Comparison of ENCODE assay signal across 11 mouse cellular contexts in the genomic region with DNA sequence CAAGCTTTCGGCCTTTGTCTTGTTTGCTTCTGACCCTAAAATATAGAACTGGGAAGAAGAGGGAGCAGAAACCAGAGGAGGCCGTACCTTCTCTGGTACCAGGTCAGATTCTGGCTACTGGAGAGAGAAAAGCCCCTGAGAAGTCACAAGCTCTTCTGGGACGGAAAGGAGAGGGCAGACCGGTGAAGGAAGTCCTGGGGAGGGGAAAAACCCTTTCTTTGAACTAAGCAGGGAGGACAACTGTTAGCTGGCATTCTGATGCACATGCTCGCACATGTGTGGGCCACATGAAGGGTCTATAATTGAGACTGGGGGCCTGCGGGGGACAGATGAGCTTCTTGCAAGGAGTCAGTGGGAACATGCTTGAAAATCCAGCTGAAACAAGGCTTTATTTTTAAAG.
A peak's percentile ranks its signal among the peaks of the same experiment; 100 is the strongest.
DNase-seq lines count a peak whose midpoint lies in the region; ATAC-seq and TF ChIP-seq lines count a peak whose summit lies in the region.
"Had no signal": no experiment of that assay in that cellular context is flagged by ENCODE, and none has a peak within 500 bp of the region (broad histone marks: within the 10 kb centered on the region; RNA-seq: fewer than 3 reads in every experiment).

No protein-coding gene starts in this region.

- H3K27ac ChIP-seq in heart, embryonic 10.5 days = peak overlapping the region; percentile 87
- peak overlapping the region; percentile 97 for H3K27ac ChIP-seq in lung, embryonic 15.5 days
- H3K27ac ChIP-seq in hindbrain, embryonic 16.5 days (ENCODE audit: low read depth, low read length) = 0 out of 2 replicates have a peak overlapping the region, but pooled peaks have one; percentile 7

- peak; percentile 3 for ATAC-seq in lung, embryonic 15.5 days (ENCODE audit: borderline replicate concordance, extremely low read depth, low FRiP score, low TSS enrichment)
- no peak for ATAC-seq in hindbrain, embryonic 16.5 days

- H3K9me3 ChIP-seq in heart, embryonic 10.5 days = no peaks in the 10 kb centered on the region
- H3K9me3 ChIP-seq in lung, embryonic 15.5 days = no peaks in the 10 kb centered on the region
- no peaks in the 10 kb centered on the region for H3K9me3 ChIP-seq in hindbrain, embryonic 16.5 days (ENCODE audit: control insufficient read depth, low read length)

- no peak overlapping the region for H3K4me2 ChIP-seq in lung, embryonic 15.5 days
- H3K4me2 ChIP-seq in hindbrain, embryonic 16.5 days (ENCODE audit: low read length) = no peak overlapping the region

- no peaks in the 10 kb centered on the region for H3K36me3 ChIP-seq in heart, embryonic 10.5 days
- no peaks in the 10 kb centered on the region for H3K36me3 ChIP-seq in lung, embryonic 15.5 days
- H3K36me3 ChIP-seq in hindbrain, embryonic 16.5 days (ENCODE audit: control insufficient read depth, insufficient read depth, low read length) = no peaks in the 10 kb centered on the region
- no peaks in the 10 kb centered on the region for H3K36me3 ChIP-seq in splenic B cell, adult 2 months (ENCODE audit: control insufficient read depth, insufficient read depth, low read length, poor library complexity, severe bottlenecking)

- WGBS in heart, embryonic 10.5 days = 67% methylated on average over 6 of the region's 6 CpGs
- WGBS in lung, embryonic 15.5 days = 32% methylated on average over 6 of the region's 6 CpGs
- WGBS in lung, adult 2 months = 64% methylated on average over 6 of the region's 6 CpGs
- WGBS in hindbrain, embryonic 16.5 days = 75% methylated on average over 6 of the region's 6 CpGs

- peak overlapping the region; percentile 2; the same call in 1 of the 2 replicates for H3K9ac ChIP-seq in lung, embryonic 15.5 days
- H3K9ac ChIP-seq in hindbrain, embryonic 16.5 days (ENCODE audit: low read depth, low read length) = no peak overlapping the region; the same call in 1 of the 2 replicates

- no peak for TF ChIP-seq POLR2A in lung, adult 2 months (IDR thresholded peaks at IDR 0.05; ENCODE audit: borderline replicate concordance, extremely low read depth, low read depth, low read length)

- no peak for TF ChIP-seq CTCF in lung, adult 2 months (IDR thresholded peaks at IDR 0.05; ENCODE audit: insufficient read depth, low read length)

- H3K4me3 ChIP-seq in heart, embryonic 10.5 days = no peak overlapping the region
- H3K4me3 ChIP-seq in lung, embryonic 15.5 days = no peak overlapping the region
- no peak overlapping the region for H3K4me3 ChIP-seq in lung, adult 2 months (replicated peaks; ENCODE audit: extremely low read depth, low read depth, low read length)
- H3K4me3 ChIP-seq in hindbrain, embryonic 16.5 days (ENCODE audit: low read length) = no peak overlapping the region

- peaks cover 52% of the 10 kb centered on the region for H3K4me1 ChIP-seq in heart, embryonic 10.5 days
- peaks cover 54% of the 10 kb centered on the region for H3K4me1 ChIP-seq in lung, embryonic 15.5 days
- peaks cover 5% of the 10 kb centered on the region; the same call in 1 of the 2 replicates for H3K4me1 ChIP-seq in lung, adult 2 months (ENCODE audit: control insufficient read depth, insufficient read depth, low read length)
- peaks cover 8% of the 10 kb centered on the region; the same call in 1 of the 2 replicates for H3K4me1 ChIP-seq in hindbrain, embryonic 16.5 days (ENCODE audit: control insufficient read depth, insufficient read depth, low read depth, low read length)

- peak; percentile 72 for DNase-seq in heart, embryonic 10.5 days (ENCODE audit: low spot score)
- DNase-seq in heart, adult 18-20 months = no peak
- DNase-seq in lung, adult 2 months = no peak
- DNase-seq in splenic B cell, adult 2 months (ENCODE audit: low read depth, low spot score) = peak; percentile 57
- no peak for DNase-seq in cerebellum, adult 18-20 months
- no peak for DNase-seq in left cerebral cortex, adult 9 months (ENCODE audit: low spot score in 2 of 2)
- DNase-seq: cerebellum, postnatal 36 days; kidney, adult 8-10 months; thymus, postnatal 14 days had no signal

- H3K27me3 ChIP-seq in heart, embryonic 10.5 days (ENCODE audit: insufficient read depth, poor library complexity, severe bottlenecking) = no peaks in the 10 kb centered on the region
- H3K27me3 ChIP-seq in lung, embryonic 15.5 days = no peaks in the 10 kb centered on the region
- no peaks in the 10 kb centered on the region for H3K27me3 ChIP-seq in hindbrain, embryonic 16.5 days (replicated peaks; ENCODE audit: control insufficient read depth, insufficient read depth, low read length)
- H3K27me3 ChIP-seq in splenic B cell, adult 2 months (ENCODE audit: control insufficient read depth, insufficient read depth, low read length, poor library complexity, severe bottlenecking) = peaks cover 2% of the 10 kb centered on the region; the same call in 1 of the 2 replicates

Comparison
In these comparisons a context has a peak if more than half of its experiments do, and no peak if none do; other contexts are left out.
1. DNase-seq: peak in heart, embryonic 10.5 days (single experiment) and splenic B cell, adult 2 months (single experiment); none in heart, adult 18-20 months (0 of 2), lung, adult 2 months (single experiment), cerebellum, adult 18-20 months (0 of 2) and left cerebral cortex, adult 9 months (0 of 2).
2. H3K27ac ChIP-seq: peak in every context shown above with its lines; median percentile 97 in lung, embryonic 15.5 days; 87 in heart, embryonic 10.5 days; 7 in hindbrain, embryonic 16.5 days.